Mouse (Mus musculus) liver, embryonic 16.5 days (tissue): ENCODE results near the gene Entpd1. TPM values are rescaled to one million over a fixed set of nuclear protein-coding genes. Genes with fewer than 3 reads are reported as not detected.

ENCODE experiments used
- ATAC-seq: fragments of 200-750 bp; cut with Nextera tagmentation; 2 replicates; pipeline ENCODE4 v1.8.0; 2017; ENCODE audit warnings: low read depth, mild to moderate bottlenecking, moderate number of reproducible peaks, moderate library complexity
- H3K27ac ChIP-seq: fragments of 300-500 bp; sonication (generic); 2 replicates; pipeline ENCODE4 v1.5.1; 2014; ENCODE audit warnings: mild to moderate bottlenecking, low read length
- H3K27me3 ChIP-seq: fragments of 300-500 bp; sonication (generic); 2 replicates; pipeline ENCODE4 v1.6.1; 2014; ENCODE audit warnings: low read depth, low read length, mixed read lengths; ENCODE audit not compliant: control insufficient read depth, insufficient read depth
- H3K36me3 ChIP-seq: fragments of 300-500 bp; sonication (generic); 2 replicates; pipeline ENCODE4 v1.6.1; 2014; ENCODE audit warnings: mild to moderate bottlenecking; ENCODE audit not compliant: control insufficient read depth, insufficient read depth
- H3K4me1 ChIP-seq: fragments of 300-500 bp; sonication (generic); 2 replicates; pipeline ENCODE4 v1.6.1; 2014; ENCODE audit warnings: low read depth, low read length, mixed read lengths; ENCODE audit not compliant: control insufficient read depth
- H3K4me2 ChIP-seq: fragments of 300-500 bp; sonication (generic); 2 replicates; pipeline ENCODE4 v1.6.1; 2014; ENCODE audit warnings: low read depth, low read length, mixed read lengths
- H3K4me3 ChIP-seq: fragments of 300-500 bp; sonication (generic); 2 replicates; pipeline ENCODE4 v1.5.1; 2014; ENCODE audit warnings: low read depth, mild to moderate bottlenecking, low read length
- H3K9ac ChIP-seq: fragments of 300-500 bp; sonication (generic); 2 replicates; pipeline ENCODE4 v1.6.1; 2014; ENCODE audit warnings: low read depth, low read length
- H3K9me3 ChIP-seq: fragments of 300-500 bp; sonication (generic); replicated peaks from 2 replicates; pipeline ENCODE4 v1.6.1; 2016; ENCODE audit warnings: low read length; ENCODE audit not compliant: control insufficient read depth
- WGBS: fragments of 180-500 bp; shearing (Covaris S2); extraction: QIAGEN DNeasy Blood & Tissue Kit; methylation state at CpG from one replicate; pipeline ENCODE4 v1.1.7; 2014; ENCODE audit not compliant: insufficient replicate concordance; 5-methylcytosine and 5-hydroxymethylcytosine counted together
- polyA plus RNA-seq: library from polyadenylated mRNA; unstranded; fragments of >200 nt; fragmentation: Nextera tagmentation; extraction: Ambion mirVana; gene quantifications from 2 replicates; pipeline ENCODE4 v1.2.1, GENCODE M21; 2015

The Entpd1 gene
- polyA plus RNA-seq, 1 experiment from 2014 or later, result 4.7 TPM

DNA sequence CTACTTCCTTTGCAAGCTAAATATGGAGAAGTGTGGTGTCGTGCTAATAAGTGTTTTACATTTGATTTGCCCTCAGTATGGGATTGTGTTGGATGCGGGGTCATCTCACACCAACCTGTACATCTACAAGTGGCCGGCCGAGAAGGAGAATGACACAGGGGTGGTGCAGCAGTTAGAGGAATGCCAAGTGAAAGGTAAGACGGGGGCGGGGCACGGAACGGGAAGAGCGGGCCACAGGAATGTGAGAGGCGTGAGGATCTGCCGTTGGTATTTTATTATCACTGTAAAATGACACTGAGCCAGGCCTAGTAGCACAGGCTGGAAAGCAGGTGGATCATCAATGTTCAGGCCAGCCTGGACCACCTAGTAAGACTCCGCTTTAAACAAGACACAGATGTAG is 108.2 kb downstream of the Entpd1 start:
- no peaks in the 10 kb centered on the region for H3K36me3 ChIP-seq
- no peak for ATAC-seq
- H3K4me2 ChIP-seq, result no peak overlapping the region
- H3K9ac ChIP-seq, result no peak overlapping the region
- H3K4me3 ChIP-seq, result no peak overlapping the region
- no peaks in the 10 kb centered on the region for H3K27me3 ChIP-seq
- H3K27ac ChIP-seq, result no peak overlapping the region
- WGBS, result 77% methylated on average over 12 of the region's 12 CpGs
- H3K9me3 ChIP-seq, result no peaks in the 10 kb centered on the region
- no peaks in the 10 kb centered on the region for H3K4me1 ChIP-seq

GRCm38 (mm10) chr19:40722137-40723038 is 110.2 kb downstream of the Entpd1 start:
- Histone ChIP-seq H3K4me3 (no peak overlapping the region), H3K9me3 (no peaks in the 10 kb centered on the region), H3K9ac (no peak overlapping the region), H3K36me3 (no peaks in the 10 kb centered on the region), H3K4me2 (no peak overlapping the region), H3K4me1 (no peaks in the 10 kb centered on the region), H3K27me3 (no peaks in the 10 kb centered on the region), H3K27ac (no peak overlapping the region)
- no peak for ATAC-seq
- 48% methylated on average over 11 of the region's 11 CpGs for WGBS

DNA sequence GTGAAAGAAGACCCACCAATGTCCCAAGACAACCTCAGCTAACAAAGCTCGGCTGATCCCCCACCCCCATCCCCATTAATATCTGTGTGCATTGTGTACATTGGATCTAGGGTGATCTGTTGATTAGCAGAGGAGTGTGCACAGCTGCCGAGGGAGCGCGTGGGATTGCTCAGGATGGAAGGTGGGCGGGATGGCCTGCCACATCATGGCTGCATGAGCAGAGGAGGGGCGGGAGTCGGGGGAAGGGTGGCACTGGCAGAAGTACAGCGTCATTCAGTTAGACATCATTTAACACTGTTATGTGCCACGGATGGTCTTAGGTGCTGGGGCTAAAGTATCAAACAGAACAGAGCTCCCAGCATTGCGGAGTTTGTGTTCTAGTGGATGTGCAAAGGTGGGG is 111.3 kb downstream of the Entpd1 start:
- 52% methylated on average over 10 of the region's 10 CpGs for WGBS
- ATAC-seq, result no peak
- no peak overlapping the region for H3K27ac ChIP-seq
- no peaks in the 10 kb centered on the region for H3K9me3 ChIP-seq
- H3K4me2 ChIP-seq, result no peak overlapping the region
- no peaks in the 10 kb centered on the region for H3K36me3 ChIP-seq
- H3K4me1 ChIP-seq, result no peaks in the 10 kb centered on the region
- H3K27me3 ChIP-seq, result no peaks in the 10 kb centered on the region
- H3K9ac ChIP-seq, result no peak overlapping the region
- H3K4me3 ChIP-seq, result no peak overlapping the region

- ATAC-seq, result no peak
- Histone ChIP-seq H3K4me3 (no peak overlapping the region), H3K9me3 (no peaks in the 10 kb centered on the region), H3K9ac (no peak overlapping the region), H3K36me3 (no peaks in the 10 kb centered on the region), H3K4me2 (no peak overlapping the region), H3K27me3 (no peaks in the 10 kb centered on the region), H3K4me1 (no peaks in the 10 kb centered on the region), H3K27ac (no peak overlapping the region)
- 49% methylated on average over 4 of the region's 4 CpGs for WGBS
These were observed 114.0 kb downstream of the Entpd1 start for GRCm38 (mm10) chr19:40726148-40726547.

DNA sequence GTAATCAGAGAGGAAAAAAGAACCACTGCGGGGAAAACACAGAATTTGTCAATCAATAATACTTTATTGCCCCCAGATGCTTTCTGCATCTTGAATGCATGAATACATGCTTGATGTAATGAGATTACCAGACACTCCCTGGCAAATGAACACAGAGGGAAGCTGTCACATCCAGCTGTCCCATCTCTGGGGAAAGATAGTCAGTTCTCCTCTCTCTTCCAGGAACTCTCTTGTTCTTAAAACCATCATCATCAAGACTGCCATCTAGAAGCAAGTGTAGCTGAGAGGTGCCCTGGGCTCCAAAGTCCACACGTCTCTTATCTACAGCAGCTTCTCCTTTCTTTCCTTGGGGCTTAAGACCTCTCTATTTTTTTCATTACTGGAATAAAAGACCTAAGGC is 114.4 kb downstream of the Entpd1 start:
- Histone ChIP-seq H3K36me3 (no peaks in the 10 kb centered on the region), H3K27ac (no peak overlapping the region), H3K9me3 (no peaks in the 10 kb centered on the region), H3K4me3 (no peak overlapping the region), H3K27me3 (no peaks in the 10 kb centered on the region), H3K9ac (no peak overlapping the region), H3K4me1 (no peaks in the 10 kb centered on the region), H3K4me2 (no peak overlapping the region)
- no peak for ATAC-seq
- 51% methylated on average over 2 of the region's 2 CpGs for WGBS

DNA sequence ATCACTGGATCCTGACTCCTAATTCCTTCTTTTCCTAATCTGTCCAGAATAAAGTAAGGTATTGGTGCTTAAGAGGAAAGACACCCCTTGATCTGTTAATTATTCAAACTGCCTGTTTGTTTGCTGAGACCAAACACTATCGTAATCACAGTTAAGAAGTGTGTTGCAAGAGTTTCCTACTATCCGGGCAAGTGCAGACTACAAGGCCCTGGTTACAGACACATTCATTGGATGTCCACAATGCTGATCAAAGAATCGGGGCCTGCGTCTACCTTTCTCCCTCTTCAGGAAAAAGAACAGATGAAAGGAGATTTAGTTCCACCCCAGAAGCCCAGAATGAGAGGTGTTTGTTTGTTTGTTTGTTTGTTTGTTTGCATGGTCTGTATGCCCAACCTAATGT is 116.0 kb downstream of the Entpd1 start:
- no peak for ATAC-seq
- WGBS, result 50% methylated on average over 4 of the region's 4 CpGs

GRCm38 (mm10) chr19:40728732-40729420 is 116.7 kb downstream of the Entpd1 start:
- Histone ChIP-seq H3K36me3 (no peaks in the 10 kb centered on the region), H3K4me2 (no peak overlapping the region), H3K9me3 (no peaks in the 10 kb centered on the region), H3K27me3 (no peaks in the 10 kb centered on the region), H3K9ac (no peak overlapping the region), H3K4me3 (no peak overlapping the region), H3K4me1 (no peaks in the 10 kb centered on the region), H3K27ac (no peak overlapping the region)
- ATAC-seq, result no peak
- WGBS, result 25% methylated on average over 12 of the region's 12 CpGs

More for the DNA sequence above, 116.0 kb downstream of the Entpd1 start:
- no peak overlapping the region for H3K27ac ChIP-seq
- no peak overlapping the region for H3K4me2 ChIP-seq
- H3K9me3 ChIP-seq, result no peaks in the 10 kb centered on the region
- no peaks in the 10 kb centered on the region for H3K4me1 ChIP-seq
- no peaks in the 10 kb centered on the region for H3K27me3 ChIP-seq
- H3K4me3 ChIP-seq, result no peak overlapping the region
- H3K9ac ChIP-seq, result no peak overlapping the region
- no peaks in the 10 kb centered on the region for H3K36me3 ChIP-seq

DNA sequence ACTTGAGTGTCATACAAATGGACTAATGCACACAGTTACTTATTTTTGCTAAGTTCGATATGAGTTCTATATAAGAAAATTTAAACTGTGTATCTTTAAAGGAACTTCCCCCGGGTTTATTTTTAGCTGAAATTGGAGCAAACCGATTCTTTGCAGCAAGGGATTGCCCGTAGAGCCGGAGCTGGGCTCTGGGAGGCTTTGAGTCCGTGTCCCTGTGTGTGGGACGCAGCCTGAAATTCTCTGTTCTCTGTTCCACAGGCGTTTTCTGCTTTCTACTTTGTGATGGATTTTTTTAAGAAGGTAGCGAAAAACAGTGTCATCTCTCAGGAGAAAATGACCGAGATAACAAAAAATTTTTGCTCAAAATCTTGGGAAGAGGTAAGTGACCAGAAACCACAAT is 121.2 kb downstream of the Entpd1 start:
- no peaks in the 10 kb centered on the region for H3K4me1 ChIP-seq
- H3K27ac ChIP-seq, result no peak overlapping the region
- H3K27me3 ChIP-seq, result no peaks in the 10 kb centered on the region
- no peak overlapping the region for H3K4me2 ChIP-seq
- no peaks in the 10 kb centered on the region for H3K36me3 ChIP-seq
- no peak for ATAC-seq
- no peak overlapping the region for H3K4me3 ChIP-seq
- no peak overlapping the region for H3K9ac ChIP-seq
- H3K9me3 ChIP-seq, result no peaks in the 10 kb centered on the region
- WGBS, result 49% methylated on average over 10 of the region's 10 CpGs

DNA sequence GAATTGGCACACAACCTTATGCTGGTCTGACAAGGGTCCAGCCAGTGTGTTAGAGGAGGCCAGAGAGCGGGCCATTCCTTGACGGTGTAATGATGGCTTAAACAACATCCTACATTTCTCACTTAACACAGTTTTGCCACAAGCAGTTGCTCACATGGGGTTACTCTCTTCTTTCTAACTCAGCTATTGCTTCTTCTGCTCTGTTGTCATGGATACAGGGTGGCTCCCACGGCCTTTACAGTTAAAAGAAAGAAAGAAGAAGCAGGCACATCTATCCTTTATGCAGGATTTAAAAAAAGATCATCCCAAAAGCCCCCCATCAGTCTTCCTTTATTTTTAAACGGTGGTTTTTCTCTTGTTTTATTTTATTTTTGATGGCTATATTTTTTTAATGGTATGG is 121.7 kb downstream of the Entpd1 start:
- Histone ChIP-seq H3K4me2 (no peak overlapping the region), H3K9me3 (no peaks in the 10 kb centered on the region), H3K27me3 (no peaks in the 10 kb centered on the region), H3K4me1 (no peaks in the 10 kb centered on the region), H3K4me3 (no peak overlapping the region), H3K27ac (no peak overlapping the region), H3K36me3 (no peaks in the 10 kb centered on the region), H3K9ac (no peak overlapping the region)
- no peak for ATAC-seq
- 56% methylated on average over 4 of the region's 4 CpGs for WGBS
